Mouse (Mus musculus) C2C12 (cell line): ENCODE data around the gene Olfr569.

Experiments used
- CTCF ChIP-seq: IDR thresholded peaks from one replicate; pipeline ENCODE4 v1.5.1; 2011; ENCODE audit not compliant: control insufficient read depth, insufficient read depth, insufficient read length
- FOSL1 ChIP-seq: IDR thresholded peaks from one replicate; pipeline ENCODE4 v1.8.0; 2011; ENCODE audit warnings: mild to moderate bottlenecking, low read length; ENCODE audit not compliant: poor library complexity, insufficient read depth, severe bottlenecking
- MYOD1 ChIP-seq: IDR thresholded peaks from one replicate; pipeline ENCODE4 v1.6.1; 2011; ENCODE audit warnings: low read depth; ENCODE audit not compliant: control insufficient read depth, insufficient read length
- USF1 ChIP-seq: IDR thresholded peaks from one replicate; pipeline ENCODE4 v1.6.1; 2011; ENCODE audit warnings: low read depth, mild to moderate bottlenecking, control low read depth, moderate library complexity

DNA sequence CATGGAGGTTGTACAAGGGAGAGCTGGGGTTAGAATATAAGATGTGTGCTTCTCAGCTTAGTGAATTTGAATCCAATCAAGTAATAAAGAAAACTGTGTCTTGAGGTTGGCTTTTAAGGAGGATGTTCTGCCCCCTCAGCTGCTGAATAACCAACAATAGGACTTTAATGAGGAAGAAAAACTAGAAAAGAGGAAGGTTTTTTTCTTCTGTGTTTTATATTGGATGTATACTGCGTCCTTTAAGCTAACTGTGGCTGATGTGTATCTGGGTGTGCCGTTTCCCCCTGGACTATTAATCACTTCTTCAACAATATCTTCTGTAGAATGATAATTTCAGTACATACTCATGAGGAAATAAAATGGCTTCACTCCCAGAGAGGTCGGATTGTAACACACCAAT lies 36.4 kb upstream of the Olfr569 start:
- TF ChIP-seq CTCF (no peak), FOSL1 (no peak), MYOD1 (no peak), USF1 (no peak)
